Mouse (Mus musculus): ENCODE measurements at regions not wholly inside any gene's neighbourhood (a gene's known extent, or its start where the extent isn't known, plus 50 kb on each side); places are given as distances from the start of the nearest gene placed in this dataset.
A peak's percentile ranks its signal among the peaks of the same experiment; 100 is the strongest.

DNA sequence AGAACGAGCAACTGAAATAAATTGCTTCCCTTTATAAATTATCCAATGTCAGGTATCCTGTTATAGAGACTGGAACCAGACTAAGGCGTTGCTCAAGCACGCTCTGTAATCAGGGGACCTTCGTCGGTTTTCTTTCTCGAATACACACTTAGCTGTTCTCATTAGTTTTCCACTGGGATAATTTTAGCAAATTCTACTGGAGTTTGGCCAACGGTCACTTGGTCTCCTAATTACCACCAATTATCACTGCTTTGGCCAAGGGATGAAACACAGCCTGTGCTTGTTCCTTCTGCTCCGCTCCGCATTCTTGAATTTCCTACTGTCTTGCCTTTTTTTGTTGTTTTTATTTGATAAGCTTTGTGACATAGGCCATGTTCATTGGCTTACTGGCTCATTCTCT lies 191.1 kb upstream of the Topaz1 start:
- DNase-seq (ENCODE audit: inconsistent age in 2 of 2, low spot score in 1 of 2): no peak

DNA sequence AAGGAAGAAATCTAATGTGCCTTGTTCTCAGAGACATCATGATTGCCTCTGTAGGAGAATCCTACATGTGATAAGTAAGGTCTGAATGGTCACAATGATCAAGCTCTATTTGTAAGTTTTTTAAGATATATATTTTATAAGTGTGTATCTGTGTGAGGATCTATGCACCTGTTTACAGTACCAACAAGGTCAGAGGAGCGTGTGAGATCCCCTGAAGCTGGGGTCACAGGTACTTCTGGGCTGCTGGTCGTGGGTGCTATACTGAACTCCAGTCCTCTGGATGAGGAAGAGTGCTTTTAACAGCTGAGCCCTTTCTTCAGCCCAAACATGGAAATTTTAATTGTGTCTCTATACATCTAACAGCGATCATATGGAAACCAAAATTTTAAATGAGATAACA lies 181.1 kb upstream of the Topaz1 start:
- no peak for DNase-seq (ENCODE audit: inconsistent age in 2 of 2, low spot score in 1 of 2)

DNA sequence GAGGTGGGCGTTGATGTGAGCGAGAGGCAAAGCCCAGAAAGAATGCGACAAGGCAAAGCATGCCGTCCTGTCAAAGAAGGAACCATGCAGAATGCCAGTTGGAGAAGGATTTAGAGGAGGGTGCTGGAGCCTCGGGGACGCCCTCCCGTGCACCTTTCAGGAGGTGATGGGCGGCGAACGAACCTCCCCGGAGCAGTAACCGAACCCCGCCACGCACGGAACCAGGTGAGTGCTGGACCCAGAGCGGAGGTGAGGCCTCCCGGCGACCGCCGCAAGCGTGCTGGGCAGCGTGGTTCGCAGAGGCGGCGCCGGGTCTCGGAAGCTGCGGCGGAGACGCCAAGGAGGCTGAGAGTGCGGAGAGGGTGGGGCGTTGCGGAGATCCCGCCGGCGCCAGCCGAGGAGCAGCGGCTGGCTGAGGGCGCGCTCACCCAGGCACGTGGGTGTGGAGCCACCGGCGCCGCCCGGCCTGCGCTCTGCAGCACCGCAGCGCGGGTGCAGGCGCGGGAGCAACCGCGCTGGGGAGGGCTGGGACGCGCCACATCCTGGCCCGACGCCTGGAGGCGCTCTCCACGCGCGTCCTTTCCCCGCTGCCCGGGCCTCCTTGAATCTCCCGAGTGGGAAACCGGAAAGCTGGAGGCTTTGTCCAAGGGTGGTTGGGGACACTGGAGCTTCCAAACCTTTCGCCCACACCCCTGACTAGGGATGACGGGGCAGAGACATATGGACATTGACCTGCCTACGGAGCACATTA lies 178.3 kb upstream of the Topaz1 start:
- DNase-seq (ENCODE audit: inconsistent age in 2 of 2, low spot score in 1 of 2): peak in 1 of 2 experiments; percentile 31

DNA sequence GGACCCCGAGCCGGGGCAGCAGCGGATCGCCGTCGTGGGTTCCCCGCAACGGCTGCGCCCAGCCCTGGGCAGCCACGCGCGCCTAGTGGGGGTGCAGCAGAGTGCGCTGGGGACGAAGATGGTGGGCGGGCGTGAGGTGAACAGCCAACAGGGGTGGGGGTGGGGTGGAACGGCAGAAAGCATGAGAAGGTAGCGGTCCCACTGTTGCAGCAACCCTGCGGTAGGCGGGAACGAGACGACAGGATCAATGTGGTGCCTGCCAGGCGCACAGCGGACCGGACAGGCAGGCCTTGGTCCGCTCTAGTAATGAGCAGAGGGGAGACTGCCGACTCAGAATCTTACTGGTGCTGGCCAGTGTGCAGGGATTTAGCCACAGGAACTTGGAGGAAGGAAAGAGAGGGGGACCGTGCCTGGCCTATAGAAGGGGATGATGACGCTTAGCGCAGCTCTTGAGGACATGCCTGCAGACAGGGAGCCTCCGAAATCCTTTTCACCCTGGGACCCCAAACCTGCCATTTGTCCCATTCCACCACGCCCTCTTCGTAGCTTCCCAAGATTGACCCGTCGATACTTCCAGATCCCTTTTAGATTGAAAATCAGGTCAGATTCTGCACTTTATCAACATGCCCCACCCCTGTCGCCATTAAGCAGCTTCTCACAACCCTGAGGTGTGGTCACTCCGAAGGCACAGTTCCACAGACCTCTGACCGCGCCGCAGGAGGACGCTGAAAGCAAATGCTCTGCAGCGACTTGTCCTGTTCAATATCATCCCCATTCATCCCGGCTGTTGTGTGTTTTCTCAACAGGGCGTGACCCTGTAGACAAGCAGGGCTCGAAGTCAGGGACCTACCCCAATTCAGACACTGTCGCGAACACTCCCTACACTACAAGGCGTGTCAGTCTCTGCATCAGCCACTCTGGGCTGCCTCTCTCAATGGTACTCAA lies 177.4 kb upstream of the Topaz1 start:
- no peak for DNase-seq (ENCODE audit: inconsistent age in 2 of 2, low spot score in 1 of 2)

DNA sequence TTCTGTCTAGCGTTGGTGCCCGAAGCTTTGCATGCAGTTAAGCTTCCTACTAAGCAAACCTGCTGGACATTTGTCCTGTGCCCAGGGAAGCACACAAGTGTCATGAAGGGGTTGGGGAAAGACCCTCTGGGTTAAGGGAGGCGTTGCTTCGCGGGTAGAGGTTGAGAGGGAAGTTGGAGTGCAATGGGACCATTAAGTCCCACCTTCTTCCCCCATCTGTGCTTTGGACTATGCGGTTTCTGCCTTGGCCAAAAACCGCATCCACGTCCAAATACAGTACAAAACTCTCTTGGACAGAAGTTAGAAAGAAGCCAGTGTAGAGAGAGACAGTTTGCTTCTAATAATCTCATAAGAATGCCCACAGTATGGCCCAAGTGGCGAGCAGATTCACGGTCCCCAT lies 176.1 kb upstream of the Topaz1 start:
- DNase-seq (ENCODE audit: inconsistent age in 2 of 2, low spot score in 1 of 2): peak in 1 of 2 experiments; percentile 20

DNA sequence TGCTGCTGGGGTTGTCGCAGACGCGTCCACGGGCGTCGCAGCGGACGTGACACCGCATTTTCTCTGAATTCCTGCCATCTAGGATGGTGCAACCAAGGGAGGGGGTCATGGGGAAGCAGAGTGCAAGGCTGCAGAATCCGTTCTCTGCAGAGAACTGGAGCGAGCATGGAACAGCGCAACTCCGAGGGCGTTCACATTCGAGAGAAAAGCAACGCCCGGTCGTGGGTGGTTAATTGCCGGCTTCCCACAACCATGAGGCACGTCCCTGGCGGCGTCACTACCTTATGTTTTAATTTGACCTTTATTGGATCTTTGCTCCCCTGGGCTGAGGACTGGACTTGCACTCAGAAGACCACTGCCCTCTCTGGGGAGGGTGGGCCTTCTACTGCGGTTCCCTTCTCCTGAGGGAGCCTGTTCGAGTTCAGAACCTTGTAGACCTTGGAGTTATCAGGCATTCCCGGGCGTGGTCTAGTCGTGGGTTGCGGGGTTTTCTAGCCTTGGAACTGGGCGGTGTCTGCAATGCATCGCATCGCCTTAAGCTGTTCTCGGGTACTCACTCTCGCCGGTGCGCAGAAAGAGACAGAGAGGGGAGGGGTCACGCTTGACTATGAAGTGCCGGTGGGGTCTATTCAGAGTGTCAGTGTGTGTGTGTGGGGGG lies 175.6 kb upstream of the Topaz1 start:
- DNase-seq (ENCODE audit: inconsistent age in 2 of 2, low spot score in 1 of 2): peak in 1 of 2 experiments; percentile 31

DNA sequence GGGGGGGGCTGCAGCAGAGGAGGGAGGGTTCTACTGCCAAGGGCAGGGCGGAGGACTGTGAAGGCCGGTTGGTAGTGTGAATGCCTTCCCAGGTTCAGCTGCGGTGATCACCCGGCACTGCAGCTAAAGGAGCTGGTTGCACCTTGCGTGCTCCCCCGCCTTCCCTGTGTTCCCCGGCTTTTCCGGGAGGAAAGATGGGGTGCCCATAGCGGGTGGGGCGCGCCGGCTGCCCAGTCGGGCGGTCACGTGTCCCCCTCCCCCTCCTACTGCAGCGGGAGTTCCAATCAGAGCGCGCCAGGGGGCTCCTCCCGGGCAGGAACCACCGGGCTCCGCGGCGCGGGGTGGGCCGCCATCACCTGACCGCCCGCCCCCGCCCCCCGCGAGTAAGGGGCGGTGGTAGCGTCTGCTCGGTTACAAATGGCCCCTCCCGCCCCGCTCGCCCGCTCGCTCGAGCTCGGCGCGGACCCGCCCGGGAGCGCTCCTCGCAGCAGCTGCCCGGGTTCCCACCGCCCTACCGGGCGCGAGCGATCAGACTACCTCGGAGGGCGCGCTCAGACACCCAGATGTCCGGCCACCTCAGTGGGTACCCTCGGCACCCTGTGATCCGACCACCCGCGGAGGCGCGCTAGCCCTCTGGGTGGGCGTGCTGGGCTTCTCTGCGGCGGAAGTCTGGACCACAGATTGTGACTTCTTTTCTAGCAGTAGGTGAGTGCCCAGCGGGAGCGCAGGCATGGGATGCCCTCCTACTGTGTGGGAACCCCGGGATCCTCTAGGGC lies 174.9 kb upstream of the Topaz1 start:
- DNase-seq (ENCODE audit: inconsistent age in 2 of 2, low spot score in 1 of 2): peak; percentile 57 to 76

DNA sequence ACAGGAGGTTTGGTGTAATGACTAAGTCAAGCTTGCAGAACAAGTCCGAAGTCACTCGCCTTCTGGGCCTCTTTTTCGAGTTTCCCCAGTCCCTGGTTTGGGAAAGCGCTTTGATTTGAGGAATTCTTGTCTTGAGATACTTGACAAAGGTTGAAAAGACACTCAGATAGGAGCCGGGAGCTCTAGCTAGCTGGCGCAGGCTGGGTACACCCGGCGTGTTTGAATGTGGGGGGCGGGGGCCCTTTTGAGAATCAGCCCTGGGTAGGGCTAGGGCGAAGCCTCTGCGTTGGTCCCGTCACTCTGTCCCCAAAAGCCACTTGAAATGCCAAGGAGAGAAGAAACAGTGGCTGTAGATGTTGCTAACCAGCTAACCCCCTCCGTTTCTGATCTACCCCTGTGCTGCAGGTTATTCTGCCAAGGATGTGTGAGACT lies 174.3 kb upstream of the Topaz1 start:
- DNase-seq (ENCODE audit: inconsistent age in 2 of 2, low spot score in 1 of 2): no peak

DNA sequence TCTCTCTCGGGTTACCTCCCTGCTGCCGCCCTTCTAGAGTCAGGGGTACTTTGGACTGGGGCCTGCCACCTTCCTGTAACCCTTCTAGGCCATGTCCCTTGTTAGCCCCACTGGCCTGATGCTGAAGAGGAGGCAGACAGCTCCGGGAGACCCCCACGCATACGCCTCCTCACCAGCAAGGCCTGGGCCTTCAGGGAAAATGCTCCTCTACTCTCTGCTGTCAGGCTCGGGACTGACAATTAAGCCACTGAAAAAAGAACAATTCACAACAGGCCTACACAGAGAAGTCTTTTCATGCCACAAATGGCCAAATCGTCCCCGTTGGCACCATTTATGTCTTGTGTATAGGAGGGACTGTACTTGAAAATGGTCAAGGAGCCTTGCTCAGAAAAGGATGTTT lies 161.9 kb upstream of the Topaz1 start:
- DNase-seq (ENCODE audit: inconsistent age in 2 of 2, low spot score in 1 of 2): no peak

DNA sequence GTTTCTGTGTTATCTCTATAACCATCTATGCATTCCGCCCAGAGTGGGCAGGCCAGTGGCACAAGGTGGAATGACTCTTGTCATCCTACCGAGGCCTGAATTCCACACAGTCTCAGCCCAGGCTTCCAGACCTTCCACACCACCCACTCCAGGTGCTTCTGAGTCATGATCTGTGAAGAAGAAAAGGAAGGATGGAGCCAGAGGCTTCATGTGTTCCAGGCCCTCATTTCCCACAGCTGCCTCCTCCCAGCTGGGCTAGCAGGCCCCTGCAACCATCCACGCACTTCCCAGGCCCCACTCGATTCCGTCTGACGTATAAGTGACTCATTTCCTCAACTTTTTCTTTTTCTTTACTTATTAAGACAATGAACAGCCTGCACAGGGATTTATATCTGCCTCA lies 160.7 kb upstream of the Topaz1 start:
- no peak for DNase-seq (ENCODE audit: inconsistent age in 2 of 2, low spot score in 1 of 2)

DNA sequence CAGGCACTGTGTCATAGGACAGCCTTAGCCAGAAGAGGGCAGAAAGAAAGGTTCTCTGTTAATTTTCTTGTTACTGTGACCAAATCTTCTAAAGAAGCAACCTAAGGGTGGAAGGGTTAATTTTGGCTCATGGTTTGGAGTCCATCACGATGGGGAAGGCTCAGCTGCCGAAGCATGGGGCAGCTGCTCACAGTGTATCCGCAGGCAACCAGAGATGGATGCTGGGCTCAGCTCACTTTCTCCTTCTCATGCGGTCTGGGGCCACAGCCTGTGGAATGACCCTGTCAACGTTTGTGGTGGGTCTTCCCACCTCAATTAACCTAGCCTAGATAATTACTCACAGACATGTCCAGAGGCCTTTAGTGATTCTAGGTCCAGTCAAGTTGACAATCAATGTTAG lies 160.2 kb upstream of the Topaz1 start:
- DNase-seq (ENCODE audit: inconsistent age in 2 of 2, low spot score in 1 of 2): no peak

DNA sequence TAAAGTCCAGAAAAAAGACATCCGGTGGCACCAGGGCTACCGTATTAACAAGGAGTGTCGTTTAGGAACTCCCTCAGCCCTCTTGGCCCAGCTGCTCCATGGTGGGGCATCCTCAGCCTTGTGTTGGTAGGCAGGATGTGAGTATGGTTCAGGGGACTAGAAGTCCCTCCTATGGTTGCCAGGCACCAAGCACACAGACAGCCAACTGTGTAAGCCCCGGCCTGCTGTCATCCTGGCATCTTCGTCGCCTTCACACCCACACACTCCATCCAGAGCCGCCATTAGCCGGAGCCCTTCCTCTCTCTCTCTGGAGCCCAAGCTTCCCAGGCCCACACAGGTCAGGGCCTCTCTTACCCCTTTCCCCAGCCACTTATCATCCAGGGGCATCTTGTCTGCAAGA lies 158.9 kb upstream of the Topaz1 start:
- DNase-seq (ENCODE audit: inconsistent age in 2 of 2, low spot score in 1 of 2): no peak

DNA sequence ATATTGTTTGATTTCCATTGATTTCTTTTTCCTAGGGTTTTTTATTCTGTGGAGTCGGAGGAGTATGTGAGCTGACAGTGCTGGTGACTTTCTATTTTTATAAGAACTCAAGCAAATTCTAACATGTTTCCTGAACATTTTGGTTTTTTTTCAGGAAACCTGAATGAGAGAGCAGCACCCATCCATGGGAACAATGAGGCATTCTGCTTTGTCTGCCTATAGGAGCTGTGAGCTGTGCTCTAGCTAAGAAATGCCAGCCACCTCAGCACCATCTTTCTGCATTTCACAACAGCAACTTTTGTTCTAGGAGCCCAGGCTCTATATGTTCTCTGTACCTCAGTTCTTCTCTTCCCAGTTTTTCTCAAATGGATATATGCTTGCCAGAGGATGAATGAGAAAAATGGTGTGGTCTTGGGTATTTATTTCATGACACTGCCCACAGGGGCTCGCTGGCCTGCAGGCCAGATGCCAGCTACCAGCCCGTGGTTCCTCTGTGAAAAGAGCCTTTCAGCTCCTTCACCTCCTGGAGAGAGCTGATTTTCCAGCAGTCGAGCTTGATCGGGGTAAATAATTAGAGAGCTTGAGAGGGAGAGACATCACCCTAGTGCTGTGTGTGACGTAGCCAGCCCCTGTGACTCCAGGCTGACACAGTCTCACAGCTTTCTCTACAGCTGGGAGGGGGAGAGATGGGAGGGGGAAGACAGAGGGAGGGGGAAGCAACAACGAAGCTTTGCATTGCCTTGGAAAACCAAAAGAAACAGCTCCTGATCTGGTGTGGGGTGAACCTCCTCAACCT lies 154.1 kb upstream of the Topaz1 start:
- DNase-seq (ENCODE audit: inconsistent age in 2 of 2, low spot score in 1 of 2): no peak

DNA sequence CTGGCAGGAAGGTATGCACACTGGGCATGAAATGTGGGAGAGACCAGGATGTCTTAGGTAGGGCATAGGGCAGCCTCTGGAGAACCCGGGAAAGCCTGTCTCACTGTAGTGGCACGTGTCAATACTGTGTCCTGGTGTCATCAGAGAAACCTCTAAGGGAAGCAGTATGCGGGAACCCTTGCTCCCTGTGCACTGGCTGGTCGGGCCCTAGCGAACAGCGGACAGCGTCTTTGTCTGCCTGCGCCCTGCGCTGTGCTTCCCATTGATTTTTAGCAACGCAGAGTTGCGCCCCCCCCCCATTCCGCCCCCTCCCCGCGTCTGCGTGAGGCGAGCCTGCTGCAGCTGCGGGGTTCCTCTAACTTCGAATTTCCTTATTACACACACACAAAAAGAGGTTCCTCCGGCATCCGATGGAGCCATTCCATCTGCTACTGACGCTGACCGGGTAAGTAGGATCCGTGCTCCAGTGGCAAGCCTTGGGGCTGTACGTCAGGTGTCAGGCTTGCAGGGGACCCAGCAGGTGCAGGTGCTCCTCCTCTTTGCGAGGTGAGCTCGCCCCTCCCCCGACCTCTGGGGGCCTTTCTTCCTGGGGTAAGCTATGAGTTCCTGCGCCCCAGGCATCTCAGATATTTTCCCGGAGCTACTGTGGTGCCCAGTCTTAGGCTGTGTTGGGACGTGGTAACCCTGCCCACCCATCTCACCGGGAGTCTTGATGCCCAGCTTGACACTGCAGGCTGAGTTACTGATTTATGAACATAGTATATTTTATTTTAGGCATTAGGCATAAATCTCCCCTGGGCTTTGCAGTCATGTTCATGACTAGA lies 151.8 kb upstream of the Topaz1 start:
- DNase-seq (ENCODE audit: inconsistent age in 2 of 2, low spot score in 1 of 2): no peak

DNA sequence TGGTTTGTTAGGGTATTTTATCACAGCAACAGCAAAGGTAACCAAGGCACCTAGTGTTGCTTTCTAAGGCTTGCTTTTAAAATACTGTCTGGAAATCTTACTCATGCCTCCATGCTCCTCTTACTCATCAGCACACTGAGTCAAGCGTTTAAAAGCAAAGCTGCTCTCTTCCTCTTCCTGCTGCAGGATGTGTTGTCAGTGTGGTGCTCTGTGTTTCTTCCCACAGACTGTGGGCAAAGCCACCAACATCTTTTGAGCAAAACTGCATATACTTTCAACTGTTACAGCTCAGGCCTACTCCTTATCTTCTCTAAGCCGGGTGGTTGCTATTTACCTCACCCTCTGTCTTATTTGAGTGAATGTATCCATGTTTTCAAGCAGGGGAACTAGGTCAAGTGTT lies 144.0 kb upstream of the Topaz1 start:
- DNase-seq (ENCODE audit: inconsistent age in 2 of 2, low spot score in 1 of 2): no peak

DNA sequence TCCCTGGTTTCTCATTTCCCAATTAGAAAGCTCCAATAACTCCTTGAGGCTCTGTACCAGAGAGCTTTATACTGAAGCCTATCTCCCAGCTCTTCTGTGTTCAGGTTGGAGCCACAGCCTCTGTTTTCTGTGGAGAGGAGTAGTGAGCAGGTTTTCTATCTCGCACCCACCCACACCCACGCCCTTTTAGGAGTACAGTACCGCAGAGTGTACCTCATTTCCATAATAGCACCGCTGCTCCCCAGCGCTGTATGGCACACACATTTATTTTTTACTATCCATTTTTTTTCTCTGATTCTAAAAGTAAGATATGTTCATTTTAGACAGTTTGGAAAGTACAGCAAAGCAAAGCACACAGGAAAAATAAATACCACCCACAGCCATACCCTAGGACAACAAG lies 137.5 kb upstream of the Topaz1 start:
- no peak for DNase-seq (ENCODE audit: inconsistent age in 2 of 2, low spot score in 1 of 2)

DNA sequence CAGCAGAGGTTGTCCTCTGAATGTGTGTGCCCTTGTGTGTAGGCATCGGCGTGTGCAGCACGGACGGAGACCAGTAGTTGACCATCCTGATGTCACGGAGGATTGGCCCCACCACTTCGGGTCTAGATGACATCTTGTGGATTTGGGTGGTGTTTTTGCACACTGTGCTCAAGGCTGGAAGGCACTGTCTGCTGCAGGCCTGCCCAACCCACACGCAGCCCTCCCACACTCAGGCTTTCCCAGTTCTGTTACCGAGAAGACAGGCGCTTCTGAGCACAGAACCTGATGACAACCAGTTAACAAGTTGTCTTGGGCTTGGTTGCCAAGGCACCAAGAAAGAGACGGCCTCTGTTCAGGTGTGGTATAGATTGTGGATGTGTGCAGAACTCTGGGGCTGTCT lies 136.2 kb upstream of the Topaz1 start:
- no peak for DNase-seq (ENCODE audit: inconsistent age in 2 of 2, low spot score in 1 of 2)

DNA sequence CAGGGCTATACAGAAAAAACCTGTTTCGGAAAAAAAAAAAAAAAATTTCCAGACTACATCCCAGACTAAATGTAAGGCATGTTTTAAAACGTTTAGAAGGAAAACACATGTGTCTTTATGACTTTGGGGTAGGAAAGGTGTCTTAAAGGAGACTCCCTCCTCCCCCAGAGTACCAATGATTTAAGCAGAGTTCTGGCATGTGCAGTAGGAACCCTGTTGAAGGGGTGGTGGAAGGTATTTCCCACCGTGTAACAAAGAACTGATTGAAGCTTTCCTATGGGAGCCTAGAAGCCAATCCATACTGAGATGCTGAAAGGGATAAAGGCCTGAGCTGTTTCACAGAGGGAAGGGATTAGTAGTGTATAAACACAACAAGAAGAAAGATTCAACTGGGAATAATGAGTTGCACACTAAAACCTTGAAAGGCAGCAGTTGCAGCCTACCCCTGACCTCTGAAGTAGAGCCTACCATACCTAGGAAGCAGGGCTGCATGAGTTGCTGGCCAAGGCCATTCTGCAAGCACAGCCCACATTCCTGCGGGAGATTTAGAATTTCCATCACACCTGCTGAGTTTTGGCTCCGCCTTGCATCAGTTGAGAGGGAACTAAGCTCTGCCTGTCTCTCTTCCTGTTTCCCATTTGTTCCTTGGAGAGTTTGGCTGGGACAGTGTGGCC lies 132.4 kb upstream of the Topaz1 start:
- DNase-seq (ENCODE audit: inconsistent age in 2 of 2, low spot score in 1 of 2): no peak

DNA sequence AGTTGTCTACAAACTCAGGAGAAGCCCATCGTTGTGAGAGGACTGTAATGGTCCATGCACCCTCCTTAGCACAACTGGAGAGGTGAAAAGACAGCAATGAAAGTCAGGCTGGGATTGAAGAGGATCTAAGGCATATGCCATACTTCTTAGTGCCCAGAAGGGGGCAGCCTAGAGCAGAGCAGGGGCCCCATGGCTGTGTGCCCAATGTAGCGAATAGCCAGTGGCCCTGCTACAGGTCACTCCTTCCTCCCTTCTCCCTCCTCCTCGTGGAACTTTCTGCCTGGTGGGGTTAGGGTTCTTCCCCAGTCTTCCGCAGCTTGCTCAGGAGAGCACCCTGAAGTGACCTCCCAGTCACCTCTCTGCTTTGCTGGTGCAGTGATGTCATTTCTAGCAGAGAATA lies 131.8 kb upstream of the Topaz1 start:
- peak; percentile 25 to 82 for DNase-seq (ENCODE audit: inconsistent age in 2 of 2, low spot score in 1 of 2)
